Mouse (Mus musculus) small intestine, adult 2 months (tissue): ENCODE data around the gene Apoe. TPM values are rescaled to one million over a fixed set of nuclear protein-coding genes. Genes with fewer than 3 reads are reported as not detected.

Source experiments
- H3K27ac ChIP-seq: fragments of 200-500 bp; 2 replicates; pipeline ENCODE4 v1.5.1; 2012; ENCODE audit warnings: low read depth, low read length, control low read depth, inconsistent platforms; ENCODE audit not compliant: insufficient read depth
- H3K27me3 ChIP-seq: fragments of 200-500 bp; 2 replicates; pipeline ENCODE4 v1.6.1; 2012; ENCODE audit warnings: mild to moderate bottlenecking, moderate library complexity, low read length, inconsistent platforms; ENCODE audit not compliant: control insufficient read depth, insufficient read depth
- H3K36me3 ChIP-seq: fragments of 200-500 bp; 2 replicates; pipeline ENCODE4 v1.6.1; 2012; ENCODE audit warnings: mild to moderate bottlenecking, low read length, control low read depth, inconsistent platforms; ENCODE audit not compliant: control insufficient read depth, insufficient read depth
- H3K4me1 ChIP-seq: fragments of 200-500 bp; 2 replicates; pipeline ENCODE4 v1.6.1; 2012; ENCODE audit warnings: low read length, inconsistent platforms, mixed read lengths; ENCODE audit not compliant: control insufficient read depth, insufficient read depth, insufficient read length
- H3K4me3 ChIP-seq: fragments of 200-500 bp; 2 replicates; pipeline ENCODE4 v1.5.1; 2012; ENCODE audit warnings: low read depth, mild to moderate bottlenecking, control low read depth, inconsistent platforms, low read length, moderate library complexity
- CTCF ChIP-seq: fragments of 200-500 bp; IDR thresholded peaks from 2 replicates; pipeline ENCODE4 v1.5.1; 2012; ENCODE audit warnings: low read depth, mild to moderate bottlenecking, control low read depth, inconsistent platforms, low read length, moderate library complexity, mixed read lengths; ENCODE audit not compliant: insufficient replicate concordance, insufficient read length; ENCODE audit errors: extremely low read depth
- POLR2A ChIP-seq: fragments of 200-500 bp; IDR thresholded peaks from 2 replicates; pipeline ENCODE4 v1.6.1; 2012; ENCODE audit warnings: low read depth, mild to moderate bottlenecking, control low read depth, inconsistent platforms, low read length, moderate library complexity
- WGBS: fragments of 180-500 bp; shearing (Covaris S2); methylation state at CpG from one replicate; pipeline ENCODE4 v1.1.7; 2018; 5-methylcytosine and 5-hydroxymethylcytosine counted together
- polyA plus RNA-seq: library from polyadenylated mRNA; depleted of rRNA; stranded (reverse); fragments of >200 nt; gene quantifications from 2 replicates; pipeline ENCODE4 v1.2.3, GENCODE M21; 2012

The Apoe gene
- polyA plus RNA-seq, 1 experiment, result 591 TPM

DNA sequence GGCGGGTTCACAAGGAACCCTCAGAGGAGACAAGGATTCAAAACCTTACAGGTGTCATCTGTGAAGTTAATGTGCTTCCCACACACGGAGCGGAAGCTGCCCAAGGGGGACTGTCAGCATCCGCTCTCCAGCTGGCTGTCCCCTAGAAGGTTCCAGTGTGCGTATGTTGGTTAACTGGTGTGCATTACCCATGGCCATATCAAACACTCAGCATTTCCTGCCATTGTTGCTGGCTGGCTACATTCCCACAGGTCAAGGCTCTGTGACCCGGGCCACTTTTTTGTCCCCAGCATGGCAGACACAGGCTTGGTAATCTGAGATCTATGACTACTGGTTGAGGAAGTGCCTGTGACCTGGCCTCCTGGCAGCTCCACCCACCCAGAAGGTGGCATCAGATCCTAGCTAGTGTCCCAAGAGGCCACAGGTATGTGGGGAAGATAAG is 23.8 kb upstream of the Apoe start:
- Histone ChIP-seq H3K27ac (no peak overlapping the region), H3K36me3 (peaks cover 52% of the 10 kb centered on the region), H3K4me1 (0 out of 2 replicates have a peak, but pooled peaks cover 4% of the 10 kb centered on the region), H3K27me3 (no peaks in the 10 kb centered on the region), H3K4me3 (no peak overlapping the region)
- WGBS, result 82% methylated on average over 6 of the region's 6 CpGs
- TF ChIP-seq POLR2A, result no peak
- TF ChIP-seq CTCF, result no peak

DNA sequence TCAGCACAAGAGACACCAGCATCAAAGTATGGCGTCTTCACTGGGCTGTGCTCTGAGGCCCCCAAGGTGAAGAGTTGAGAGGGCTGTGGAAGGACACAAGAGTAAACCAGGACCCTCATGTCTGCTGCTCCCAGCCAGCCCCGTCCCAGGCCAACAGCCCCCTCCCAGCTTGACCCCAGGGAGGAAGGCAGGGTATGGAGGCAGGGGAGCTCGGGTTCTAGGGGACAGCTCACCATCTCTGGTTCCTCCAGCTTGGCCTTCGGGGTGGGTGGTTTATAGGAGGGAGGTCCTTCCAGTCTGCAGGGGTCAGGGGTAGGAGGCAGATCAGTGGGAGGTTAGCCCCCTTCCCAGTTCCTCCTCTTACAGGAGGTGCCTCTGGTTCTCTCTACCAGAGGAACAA is 20.2 kb upstream of the Apoe start:
- Histone ChIP-seq H3K4me1 (no peaks in the 10 kb centered on the region; the same call in 1 of the 2 replicates), H3K27me3 (no peaks in the 10 kb centered on the region), H3K36me3 (peaks cover 28% of the 10 kb centered on the region), H3K27ac (no peak overlapping the region), H3K4me3 (no peak overlapping the region)
- TF ChIP-seq POLR2A, result no peak
- no peak for TF ChIP-seq CTCF
- 91% methylated on average over 4 of the region's 4 CpGs for WGBS

DNA sequence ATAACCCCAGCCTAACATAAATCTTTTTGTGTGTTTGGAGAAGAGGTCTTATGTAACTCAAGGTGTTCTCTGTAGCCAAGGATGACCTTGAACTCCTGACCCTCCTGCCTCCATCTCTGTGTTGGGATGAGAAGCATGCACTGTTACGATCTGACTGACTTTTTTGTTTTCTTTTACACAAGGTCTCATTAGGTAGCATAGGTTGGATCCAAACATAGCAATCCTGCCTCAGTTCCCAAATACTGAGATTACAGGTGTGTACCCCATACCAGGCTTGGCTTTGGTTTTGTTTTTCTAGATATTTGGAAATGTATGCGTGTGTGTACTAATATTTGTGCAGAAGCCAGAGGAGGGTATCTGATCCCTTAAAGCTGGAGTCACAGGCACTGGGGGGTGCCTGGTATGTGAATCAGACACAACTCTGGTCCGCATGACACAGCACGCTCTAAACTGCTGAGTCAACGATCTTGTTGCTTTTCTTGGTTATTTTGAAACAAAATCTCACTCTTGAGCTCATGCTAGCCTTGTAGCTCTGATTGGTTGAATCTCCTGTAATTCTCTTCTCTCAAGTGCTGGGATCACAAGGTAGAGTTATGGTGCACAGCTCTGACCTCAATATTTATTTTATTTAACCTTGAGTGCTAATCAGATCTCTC is 19.4 kb upstream of the Apoe start:
- WGBS, result 90% methylated on average over 5 of the region's 5 CpGs
- peaks cover 24% of the 10 kb centered on the region for H3K36me3 ChIP-seq
- no peaks in the 10 kb centered on the region for H3K27me3 ChIP-seq
- H3K4me1 ChIP-seq, result no peaks in the 10 kb centered on the region; the same call in 1 of the 2 replicates
- no peak overlapping the region for H3K4me3 ChIP-seq
- H3K27ac ChIP-seq, result no peak overlapping the region
- no peak for TF ChIP-seq POLR2A
- TF ChIP-seq CTCF, result no peak

DNA sequence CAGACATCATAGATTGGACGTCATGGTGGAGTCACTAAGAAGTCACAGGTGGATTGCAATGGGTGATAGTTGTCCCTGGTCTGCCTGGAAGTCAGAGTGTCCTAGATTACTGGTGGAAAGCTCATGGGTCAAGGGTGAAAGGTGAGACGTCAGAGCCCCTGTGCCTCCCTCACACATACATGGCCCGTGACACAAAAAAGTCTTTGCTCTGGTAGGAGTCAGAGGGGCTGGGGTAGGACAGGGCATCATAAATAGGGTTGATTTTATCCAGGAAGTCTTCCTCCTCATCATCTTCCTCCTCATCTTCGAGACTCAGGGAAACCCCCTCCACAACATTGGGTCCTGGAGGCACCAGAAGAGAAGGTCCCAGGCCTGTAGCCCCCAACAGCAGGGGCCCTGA is 18.4 kb upstream of the Apoe start:
- Histone ChIP-seq H3K27ac (no peak overlapping the region), H3K4me3 (no peak overlapping the region), H3K36me3 (peaks cover 22% of the 10 kb centered on the region), H3K4me1 (no peaks in the 10 kb centered on the region; the same call in 1 of the 2 replicates), H3K27me3 (no peaks in the 10 kb centered on the region)
- WGBS, result 79% methylated on average over 4 of the region's 4 CpGs
- no peak for TF ChIP-seq POLR2A
- no peak for TF ChIP-seq CTCF

DNA sequence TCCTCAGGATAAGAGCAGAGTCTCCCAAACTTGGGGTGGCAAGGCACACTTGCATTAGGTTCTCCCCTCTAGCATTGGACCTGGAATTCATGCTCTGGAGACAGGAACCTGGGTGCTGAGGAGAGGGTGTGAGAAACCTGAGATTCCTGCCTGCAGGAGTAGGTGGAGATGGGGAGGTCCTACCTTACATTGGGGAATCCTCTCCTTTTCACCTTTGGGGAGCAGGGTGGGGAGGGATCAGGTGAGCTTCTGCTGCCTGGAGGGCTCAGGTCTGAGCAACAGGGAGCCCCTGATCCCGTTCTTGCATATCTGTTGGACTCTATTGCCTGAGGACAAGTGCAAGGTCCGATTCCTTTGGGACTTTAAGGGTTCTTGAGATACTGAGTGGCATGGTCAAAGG is 17.8 kb upstream of the Apoe start:
- TF ChIP-seq CTCF (no peak), POLR2A (no peak)

DNA sequence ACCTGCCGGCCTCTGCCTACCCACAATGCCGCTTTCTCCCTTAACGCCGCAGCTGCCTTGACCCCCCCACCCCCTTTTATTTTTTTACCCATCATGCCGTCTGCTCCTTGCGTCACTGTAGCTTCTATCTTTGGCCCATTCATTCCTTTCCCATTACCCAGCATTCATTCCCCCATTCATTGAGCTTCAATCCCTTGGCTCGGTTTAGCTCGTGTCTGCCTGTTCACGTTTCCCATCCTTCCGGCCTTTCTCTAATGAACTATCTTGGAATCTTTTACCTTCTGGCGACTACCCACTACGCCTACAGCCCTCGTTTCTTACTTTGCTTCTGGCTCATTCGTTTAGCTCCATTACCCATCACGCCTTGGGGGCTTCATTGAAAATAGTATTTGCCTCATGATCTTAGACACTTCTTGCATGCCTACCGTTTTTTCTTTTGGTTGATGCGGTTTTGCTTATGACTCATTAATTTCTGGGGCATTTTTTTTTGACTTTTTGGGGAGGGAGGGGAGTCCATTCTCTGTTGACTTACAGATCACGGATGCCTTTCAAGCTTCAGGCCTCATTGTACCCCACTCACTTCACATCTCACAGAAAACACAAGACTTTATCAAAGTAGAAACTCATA is 17.2 kb upstream of the Apoe start:
- H3K36me3 ChIP-seq, result peaks cover 31% of the 10 kb centered on the region
- no peaks in the 10 kb centered on the region for H3K27me3 ChIP-seq
- no peaks in the 10 kb centered on the region; the same call in 1 of the 2 replicates for H3K4me1 ChIP-seq
- no peak for TF ChIP-seq POLR2A
- no peak for TF ChIP-seq CTCF
- H3K27ac ChIP-seq, result peak overlapping the region; percentile 81
- 3% methylated on average over 18 of the region's 18 CpGs for WGBS
- H3K4me3 ChIP-seq, result peak overlapping the region; percentile 66

More for the DNA sequence above, 17.8 kb upstream of the Apoe start:
- no peak overlapping the region for H3K4me3 ChIP-seq
- H3K36me3 ChIP-seq, result peaks cover 26% of the 10 kb centered on the region
- H3K4me1 ChIP-seq, result no peaks in the 10 kb centered on the region; the same call in 1 of the 2 replicates
- H3K27me3 ChIP-seq, result no peaks in the 10 kb centered on the region
- 50% methylated on average over 2 of the region's 2 CpGs for WGBS
- no peak overlapping the region for H3K27ac ChIP-seq

DNA sequence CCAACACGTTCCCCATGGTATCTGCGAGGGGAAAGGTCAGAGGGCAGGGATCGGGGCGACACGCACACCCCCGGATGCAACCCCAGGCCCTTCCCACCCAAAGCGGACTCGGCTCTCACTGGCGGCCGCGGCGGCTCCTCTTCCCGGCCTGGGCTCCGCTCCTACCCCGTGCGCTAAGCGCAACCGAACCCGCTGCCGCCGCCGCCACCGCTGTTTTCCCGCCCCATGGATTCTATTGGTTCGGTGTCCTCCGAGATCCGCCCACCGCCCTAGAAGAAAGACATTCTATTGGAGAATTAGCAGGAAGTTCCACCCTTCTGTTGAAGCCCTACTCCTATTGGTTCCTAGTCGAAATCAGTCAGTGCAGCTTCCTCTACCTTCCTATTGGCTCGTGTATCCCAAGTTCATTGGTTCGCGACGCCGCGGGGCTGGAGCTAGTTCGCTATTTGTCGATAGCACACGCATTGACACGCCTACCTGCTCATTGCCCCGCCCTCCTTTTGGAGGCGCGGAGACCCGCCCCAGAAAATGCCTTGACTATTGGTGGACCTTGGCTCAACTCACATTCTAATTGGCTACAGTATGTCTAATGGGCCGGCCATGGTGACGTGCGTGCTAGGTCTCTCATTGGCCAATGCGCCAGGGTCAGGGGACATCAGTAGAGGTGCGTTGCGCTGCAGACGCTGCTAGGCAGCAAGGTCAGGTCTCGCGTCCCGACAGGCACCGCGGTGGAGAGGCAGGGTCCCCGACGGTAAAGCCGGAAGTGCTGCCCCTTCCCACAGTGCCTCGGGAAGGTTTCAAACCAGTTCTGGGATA is 16.5 kb upstream of the Apoe start, which contains the start of gene Tomm40:
Tomm40 (minus strand) TSS at position 200 of the 816 bp plus-strand sequence.
- TF ChIP-seq CTCF (no peak), POLR2A (peak; percentile 31; the same call in 1 of the 2 replicates)
- H3K27me3 ChIP-seq, result no peaks in the 10 kb centered on the region
- H3K36me3 ChIP-seq, result peaks cover 34% of the 10 kb centered on the region
- no peaks in the 10 kb centered on the region; the same call in 1 of the 2 replicates for H3K4me1 ChIP-seq
- peak within 1 kb of the TSS; percentile 88 for H3K4me3 ChIP-seq
- peak within 1 kb of the TSS; percentile 81 for H3K27ac ChIP-seq
- under 1% methylated on average over 57 of the region's 59 CpGs for WGBS
